Mouse (Mus musculus) ovary, adult 18-20 months (tissue): Measurements from ENCODE around the gene Adcy1.

ENCODE experiments used
- DNase-seq: peaks from one replicate; pipeline ENCODE4 v3.0.0; 2022; ENCODE audit warnings: low spot score, mixed read lengths

Adcy1 gene

GRCm38 (mm10) chr11:7063001-7063584 is at the start of gene Adcy1:
TSS of gene Adcy1 (plus strand) at chr11:7063489.
- DNase-seq: no peak

DNA sequence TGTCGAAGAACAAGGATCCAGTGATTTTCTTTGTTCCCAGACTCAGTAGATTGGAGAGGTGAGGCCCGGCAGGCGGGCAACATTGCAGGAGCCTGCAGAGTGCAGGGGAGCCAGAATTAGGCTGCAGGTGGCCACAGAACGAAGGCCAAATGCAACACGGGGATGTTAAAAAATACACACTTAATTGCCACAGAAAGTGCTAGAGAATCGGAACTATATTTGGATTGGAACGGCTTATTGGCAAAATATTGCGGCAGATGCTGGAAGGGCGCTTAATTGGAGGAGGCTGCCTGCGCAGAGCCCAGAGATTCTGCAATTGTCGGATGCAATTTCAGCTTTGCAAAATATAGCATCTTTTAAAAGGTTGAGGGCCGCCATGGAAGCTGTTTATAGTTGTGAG is 46.4 kb upstream of the Adcy1 start:
- DNase-seq: no peak

DNA sequence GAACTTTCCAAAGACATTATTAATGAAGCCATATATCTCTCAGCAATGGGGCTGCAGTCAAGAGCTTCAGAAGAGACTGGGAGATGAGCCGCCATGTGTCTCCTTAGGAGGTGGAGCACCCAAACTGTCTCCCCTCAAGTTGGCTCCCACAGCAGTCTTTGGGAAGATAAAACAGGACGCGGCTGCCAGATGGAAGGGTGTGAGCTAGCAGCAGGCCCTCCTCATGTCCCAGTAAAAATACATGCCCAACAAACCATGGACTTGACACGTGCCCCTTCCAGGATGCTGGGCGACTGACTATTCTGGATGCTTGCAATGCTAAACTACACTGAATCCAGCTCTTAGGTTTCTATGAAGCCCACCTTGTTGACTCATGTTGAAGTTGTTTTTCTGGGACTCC is 45.2 kb upstream of the Adcy1 start:
- no peak for DNase-seq

GRCm38 (mm10) chr11:7019006-7019525 is 44.2 kb upstream of the Adcy1 start:
- DNase-seq: no peak

DNA sequence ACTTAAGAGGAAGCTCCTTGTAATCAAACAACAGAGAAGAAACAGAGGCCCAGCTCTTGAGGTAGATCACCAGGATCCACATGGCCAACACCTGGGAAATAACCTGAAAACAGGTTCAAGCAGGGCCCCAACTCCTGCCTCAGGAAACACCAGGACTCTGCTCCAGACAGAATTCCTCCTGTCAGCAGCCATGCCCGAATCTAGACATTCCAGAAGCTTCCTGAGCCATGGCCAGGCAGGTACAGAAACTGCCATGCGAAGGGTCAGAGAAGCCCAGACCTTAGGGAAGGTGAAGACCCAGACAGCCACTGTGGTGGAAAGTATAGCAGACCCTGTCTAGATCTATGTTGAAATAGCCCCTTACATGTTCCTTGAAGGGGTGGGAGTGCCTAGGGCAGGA is 30.2 kb upstream of the Adcy1 start:
- DNase-seq: no peak

- DNase-seq: no peak
Observed at GRCm38 (mm10) chr11:7039722-7040121, 23.6 kb upstream of the Adcy1 start.

DNA sequence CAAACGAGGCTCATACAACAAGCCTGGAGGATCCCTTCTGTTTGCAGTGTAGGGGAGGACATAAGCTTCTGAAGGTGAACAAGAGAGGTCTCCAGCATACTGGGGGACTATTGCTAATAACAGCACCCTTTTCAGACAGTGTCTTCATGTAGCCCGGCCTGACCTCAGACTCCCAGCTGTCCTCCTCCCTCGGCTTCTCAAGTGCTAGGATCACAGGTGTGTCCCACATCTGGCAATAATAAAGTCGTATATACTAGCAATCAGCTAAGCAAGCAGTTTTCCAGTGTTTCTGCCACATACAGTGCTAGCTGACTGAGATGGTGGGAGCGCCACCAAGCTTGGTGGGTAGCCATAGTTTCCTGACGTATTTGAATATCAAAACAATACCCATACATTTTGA is 22.5 kb upstream of the Adcy1 start:
- DNase-seq: no peak

DNA sequence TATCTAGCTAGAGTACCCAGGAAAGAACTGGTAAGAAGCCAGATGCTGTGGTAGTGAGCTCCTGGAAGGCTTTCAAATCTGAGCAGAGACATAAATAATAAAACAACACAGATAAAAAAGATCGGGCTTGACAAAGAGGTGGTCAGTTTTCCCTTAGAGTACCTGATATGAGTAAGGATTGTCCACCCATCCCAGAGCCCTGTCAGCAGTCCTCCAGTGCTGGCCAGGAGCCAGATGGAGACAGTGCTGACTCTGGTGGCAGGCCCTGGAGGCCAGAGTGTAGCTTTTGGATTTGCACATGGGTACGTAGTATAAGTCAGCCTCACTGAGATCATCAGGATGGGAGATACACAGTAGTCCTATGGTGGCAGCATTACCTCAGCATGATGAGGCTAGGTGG is 16.1 kb upstream of the Adcy1 start:
- no peak for DNase-seq

- no peak for DNase-seq
Observed at GRCm38 (mm10) chr11:7047584-7047983, 15.7 kb upstream of the Adcy1 start.

- DNase-seq: no peak
Observed at GRCm38 (mm10) chr11:7053710-7054109, 9.6 kb upstream of the Adcy1 start.

DNA sequence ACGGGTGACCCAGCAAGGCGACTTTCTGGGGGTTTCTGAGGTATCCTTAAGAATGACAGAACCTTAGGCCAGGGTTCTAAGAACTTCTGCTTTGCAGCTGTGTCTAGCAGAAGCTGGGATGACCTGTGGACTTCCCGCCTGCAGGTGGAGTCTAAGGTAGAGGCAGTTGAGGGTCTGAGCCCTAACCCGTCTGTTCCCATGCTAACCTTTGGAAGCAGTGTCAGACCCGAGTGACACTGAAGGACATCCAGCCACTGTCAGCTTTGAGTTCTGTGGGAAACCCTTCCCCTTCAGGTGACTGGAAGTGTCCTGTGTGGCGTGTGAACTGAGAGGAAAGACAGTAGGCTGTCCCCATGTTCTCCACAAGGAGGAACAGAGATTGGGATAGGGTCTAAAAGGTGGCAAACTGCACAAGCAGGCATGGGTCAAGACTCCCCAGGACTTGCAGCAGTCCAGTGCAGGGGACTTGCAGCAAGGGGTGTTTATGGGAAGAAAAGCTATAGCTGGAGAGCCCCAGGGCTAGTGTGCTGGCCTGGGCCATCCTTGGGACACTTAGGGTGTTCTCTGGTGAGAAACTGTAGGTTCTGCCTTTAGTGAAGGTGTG is 8.5 kb upstream of the Adcy1 start:
- no peak for DNase-seq

GRCm38 (mm10) chr11:7055455-7056017 is 7.8 kb upstream of the Adcy1 start:
- DNase-seq: no peak

DNA sequence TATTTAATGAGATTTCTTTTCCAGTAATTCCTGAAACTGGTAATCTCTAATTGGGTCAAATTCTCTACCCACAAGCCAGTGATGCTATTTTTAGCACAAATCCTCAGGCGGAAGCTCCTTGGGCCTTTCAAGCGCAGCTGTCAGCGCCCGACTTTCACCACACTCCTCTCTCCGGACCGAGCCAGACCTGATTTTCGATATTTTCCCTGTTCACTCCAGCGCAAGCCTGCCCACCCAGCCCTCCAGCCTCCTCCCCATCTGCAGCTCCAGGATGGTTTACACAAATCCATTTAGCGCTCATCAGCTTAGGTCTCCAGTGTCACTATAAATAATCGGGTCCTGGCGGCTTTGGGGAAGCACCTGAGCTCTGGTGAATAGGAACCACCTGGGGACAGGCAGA is 7.2 kb upstream of the Adcy1 start:
- no peak for DNase-seq

DNA sequence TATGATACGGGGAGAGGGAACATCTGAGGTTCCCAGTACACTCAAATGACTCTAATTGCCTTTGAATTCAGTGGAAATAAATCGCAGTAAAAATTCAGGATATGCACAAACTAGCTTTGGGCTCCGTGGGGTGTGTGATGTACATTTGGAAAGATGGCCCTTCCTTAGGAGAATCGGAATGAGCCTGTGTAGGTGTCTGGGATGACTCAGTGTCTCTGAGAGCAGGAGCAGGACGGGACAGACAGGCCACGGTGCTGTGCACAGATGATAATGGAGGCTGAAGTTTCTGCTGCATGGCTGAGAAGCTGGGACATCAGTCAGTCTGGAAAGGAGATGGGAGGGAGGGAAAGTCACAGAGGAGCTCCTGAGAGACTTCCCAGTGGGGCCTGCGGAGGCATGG is 5.5 kb upstream of the Adcy1 start:
- DNase-seq: no peak

- DNase-seq: no peak
Observed at GRCm38 (mm10) chr11:7061961-7062360, 1.3 kb upstream of the Adcy1 start.

- no peak for DNase-seq
Observed at GRCm38 (mm10) chr11:7062566-7062965, 723 bp upstream of the Adcy1 start.

DNA sequence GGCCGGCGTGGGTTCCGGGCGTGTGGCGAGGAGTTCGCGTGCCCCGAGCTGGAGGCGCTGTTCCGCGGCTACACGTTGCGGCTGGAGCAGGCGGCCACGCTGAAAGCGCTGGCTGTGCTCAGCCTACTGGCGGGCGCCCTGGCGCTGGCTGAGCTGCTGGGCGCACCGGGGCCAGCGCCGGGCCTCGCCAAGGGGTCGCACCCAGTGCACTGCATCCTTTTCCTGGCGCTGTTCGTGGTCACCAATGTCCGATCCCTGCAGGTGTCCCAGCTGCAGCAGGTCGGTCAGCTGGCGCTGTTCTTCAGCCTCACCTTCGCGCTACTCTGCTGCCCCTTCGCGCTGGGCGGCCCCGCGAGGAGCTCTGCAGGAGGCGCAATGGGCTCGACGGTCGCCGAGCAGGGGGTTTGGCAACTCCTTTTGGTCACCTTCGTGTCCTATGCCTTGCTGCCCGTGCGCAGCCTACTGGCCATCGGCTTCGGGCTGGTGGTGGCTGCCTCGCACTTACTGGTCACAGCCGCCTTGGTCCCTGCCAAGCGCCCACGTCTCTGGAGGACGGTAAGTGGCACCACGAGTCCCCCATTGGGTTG is 485 bp downstream of the Adcy1 start:
- no peak for DNase-seq

- no peak for DNase-seq
Observed at GRCm38 (mm10) chr11:7064484-7065185, 1.3 kb downstream of the Adcy1 start.

DNA sequence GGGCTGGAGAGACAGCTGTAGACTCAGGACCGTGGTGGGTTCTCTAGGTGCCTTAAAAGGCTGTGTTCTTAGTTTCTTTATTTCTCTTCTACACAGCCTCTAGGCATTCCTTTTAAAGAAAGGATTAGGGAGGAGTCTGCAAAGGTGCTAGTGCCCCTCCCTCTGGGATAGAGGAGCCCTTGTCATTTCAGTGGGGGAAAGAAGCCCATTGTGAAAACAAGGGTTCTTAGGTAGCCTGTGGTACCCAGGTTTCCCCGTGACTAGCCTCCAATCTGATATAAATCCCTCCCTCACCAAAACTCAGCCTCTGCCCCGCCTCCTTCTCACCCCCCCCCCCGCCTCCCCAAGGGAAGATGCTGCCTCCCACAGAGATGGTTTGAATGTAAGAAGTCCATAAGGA is 2.1 kb downstream of the Adcy1 start:
- DNase-seq: no peak

- no peak for DNase-seq
Observed at GRCm38 (mm10) chr11:7065876-7066275, 2.6 kb downstream of the Adcy1 start.

- no peak for DNase-seq
Observed at GRCm38 (mm10) chr11:7067263-7067662, 4.0 kb downstream of the Adcy1 start.

- DNase-seq: no peak
Observed at GRCm38 (mm10) chr11:7068479-7069235, 5.4 kb downstream of the Adcy1 start.
